Mouse (Mus musculus) liver, embryonic 12.5 days (tissue): ENCODE measurements around the gene Lactb. TPM values are rescaled to one million over a fixed set of nuclear protein-coding genes. Genes with fewer than 3 reads are reported as not detected.

ENCODE experiments used
- ATAC-seq: fragments of 200-750 bp; cut with Nextera tagmentation; 2 replicates; pipeline ENCODE4 v1.8.0; 2017; ENCODE audit warnings: moderate number of reproducible peaks, mild to moderate bottlenecking, moderate library complexity
- H3K27ac ChIP-seq: fragments of 300-500 bp; sonication (generic); 2 replicates; pipeline ENCODE4 v1.5.1; 2016; ENCODE audit warnings: mild to moderate bottlenecking
- H3K27me3 ChIP-seq: fragments of 300-500 bp; sonication (generic); replicated peaks from 2 replicates; pipeline ENCODE4 v1.6.1; 2016; ENCODE audit warnings: mild to moderate bottlenecking, moderate library complexity
- H3K36me3 ChIP-seq: fragments of 300-500 bp; sonication (generic); 2 replicates; pipeline ENCODE4 v1.6.1; 2016; ENCODE audit warnings: mild to moderate bottlenecking, moderate library complexity
- H3K4me1 ChIP-seq: fragments of 300-500 bp; sonication (generic); 2 replicates; pipeline ENCODE4 v1.6.1; 2016
- H3K4me2 ChIP-seq: fragments of 300-500 bp; sonication (generic); 2 replicates; pipeline ENCODE4 v1.6.1; 2016; ENCODE audit warnings: mild to moderate bottlenecking, moderate library complexity
- H3K4me3 ChIP-seq: fragments of 300-500 bp; sonication (generic); 2 replicates; pipeline ENCODE4 v1.5.1; 2016; ENCODE audit warnings: mild to moderate bottlenecking, moderate library complexity
- H3K9ac ChIP-seq: fragments of 300-500 bp; sonication (generic); 2 replicates; pipeline ENCODE4 v1.6.1; 2016; ENCODE audit warnings: mild to moderate bottlenecking, moderate library complexity
- H3K9me3 ChIP-seq: fragments of 300-500 bp; sonication (generic); replicated peaks from 2 replicates; pipeline ENCODE4 v1.6.1; 2016; ENCODE audit warnings: mild to moderate bottlenecking, moderate library complexity
- WGBS: fragments of 180-500 bp; shearing (Covaris S2); methylation state at CpG from one replicate; pipeline ENCODE4 v1.1.7; 2016; ENCODE audit not compliant: insufficient replicate concordance; 5-methylcytosine and 5-hydroxymethylcytosine counted together
- polyA plus RNA-seq: library from polyadenylated mRNA; unstranded; fragments of >200 nt; fragmentation: Nextera tagmentation; extraction: Ambion mirVana; gene quantifications from 2 replicates; pipeline ENCODE4 v1.2.1, GENCODE M21; 2016

Lactb gene
- polyA plus RNA-seq = 8.9 and 9.4 TPM in 2 replicates

- peak within 1 kb of the TSS; percentile 98 for H3K4me2 ChIP-seq
- under 1% methylated on average over 32 of the region's 32 CpGs for WGBS
- H3K27ac ChIP-seq = peak within 1 kb of the TSS; percentile 90
- peaks cover 4% of the 10 kb centered on the region for H3K36me3 ChIP-seq
- H3K4me1 ChIP-seq = peaks cover 14% of the 10 kb centered on the region
- H3K9me3 ChIP-seq = no peaks in the 10 kb centered on the region
- peak; percentile 97 for ATAC-seq
- H3K4me3 ChIP-seq = peak within 1 kb of the TSS; percentile 89
- peak within 1 kb of the TSS; percentile 86 for H3K9ac ChIP-seq
- no peaks in the 10 kb centered on the region for H3K27me3 ChIP-seq
These were observed at the start of gene Lactb for GRCm38 (mm10) chr9:66975239-66975645. Lactb (minus strand) TSS chr9:66975484.

- no peak for ATAC-seq
- Histone ChIP-seq H3K9ac (no peak overlapping the region), H3K4me1 (peaks cover 75% of the 10 kb centered on the region), H3K4me3 (no peak overlapping the region), H3K27me3 (no peaks in the 10 kb centered on the region), H3K9me3 (no peaks in the 10 kb centered on the region), H3K36me3 (peaks cover 76% of the 10 kb centered on the region), H3K27ac (0 out of 2 replicates have a peak overlapping the region, but pooled peaks have one; percentile 95), H3K4me2 (no peak overlapping the region)
- WGBS = 90% methylated on average over 9 of the region's 9 CpGs
These were observed 48.1 kb upstream of the Lactb start for GRCm38 (mm10) chr9:67023371-67023770.

- Histone ChIP-seq H3K4me3 (no peak overlapping the region), H3K4me1 (peaks cover 73% of the 10 kb centered on the region), H3K9ac (peak overlapping the region; percentile 43; the same call in 1 of the 2 replicates), H3K9me3 (no peaks in the 10 kb centered on the region), H3K27ac (peak overlapping the region; percentile 69), H3K36me3 (peaks cover 44% of the 10 kb centered on the region), H3K27me3 (no peaks in the 10 kb centered on the region), H3K4me2 (no peak overlapping the region)
- peak; percentile 72 for ATAC-seq
- WGBS = 17% methylated on average over 2 of the region's 2 CpGs
These were observed 44.8 kb upstream of the Lactb start for GRCm38 (mm10) chr9:67020063-67020462.

- Histone ChIP-seq H3K27me3 (no peaks in the 10 kb centered on the region), H3K4me3 (no peak overlapping the region), H3K27ac (peak overlapping the region; percentile 69), H3K36me3 (no peaks in the 10 kb centered on the region), H3K9me3 (no peaks in the 10 kb centered on the region), H3K4me2 (peak overlapping the region; percentile 37), H3K4me1 (peaks cover 57% of the 10 kb centered on the region), H3K9ac (peak overlapping the region; percentile 23)
- 7% methylated on average over 2 of the region's 2 CpGs for WGBS
- ATAC-seq = peak; percentile 83
These were observed 38.2 kb upstream of the Lactb start for GRCm38 (mm10) chr9:67013501-67013900.

- no peak overlapping the region for H3K4me3 ChIP-seq
- H3K4me2 ChIP-seq = no peak overlapping the region
- 0 out of 2 replicates have a peak overlapping the region, but pooled peaks have one; percentile 23 for H3K9ac ChIP-seq
- H3K27ac ChIP-seq = peak overlapping the region; percentile 69
- H3K36me3 ChIP-seq = no peaks in the 10 kb centered on the region
- peaks cover 57% of the 10 kb centered on the region for H3K4me1 ChIP-seq
- no peaks in the 10 kb centered on the region for H3K9me3 ChIP-seq
- no peaks in the 10 kb centered on the region; the same call in 1 of the 2 replicates for H3K27me3 ChIP-seq
- ATAC-seq = no peak
- 57% methylated on average over 3 of the region's 3 CpGs for WGBS
These were observed 37.2 kb upstream of the Lactb start for GRCm38 (mm10) chr9:67012470-67012869.

- Histone ChIP-seq H3K36me3 (no peaks in the 10 kb centered on the region), H3K27ac (peak overlapping the region; percentile 69; the same call in 1 of the 2 replicates), H3K4me2 (no peak overlapping the region), H3K4me3 (no peak overlapping the region), H3K4me1 (peaks cover 53% of the 10 kb centered on the region), H3K9ac (no peak overlapping the region), H3K9me3 (no peaks in the 10 kb centered on the region), H3K27me3 (no peaks in the 10 kb centered on the region; the same call in 1 of the 2 replicates)
- 57% methylated on average over 9 of the region's 9 CpGs for WGBS
- no peak for ATAC-seq
These were observed 36.2 kb upstream of the Lactb start for GRCm38 (mm10) chr9:67011483-67011882.

GRCm38 (mm10) chr9:67008781-67009180, 33.5 kb upstream of the Lactb start:
- Histone ChIP-seq H3K27me3 (no peaks in the 10 kb centered on the region; the same call in 1 of the 2 replicates), H3K4me2 (no peak overlapping the region), H3K4me1 (peaks cover 43% of the 10 kb centered on the region), H3K4me3 (no peak overlapping the region), H3K9me3 (no peaks in the 10 kb centered on the region), H3K9ac (no peak overlapping the region), H3K36me3 (no peaks in the 10 kb centered on the region), H3K27ac (no peak overlapping the region)
- no peak for ATAC-seq
- whole genome bisulfite sequencing = 50% methylated on average over 11 of the region's 11 CpGs

- no peak overlapping the region for H3K4me3 ChIP-seq
These were observed 31.1 kb upstream of the Lactb start for GRCm38 (mm10) chr9:67006376-67006775.

GRCm38 (mm10) chr9:67005161-67005742, 30.0 kb upstream of the Lactb start:
- Histone ChIP-seq H3K4me3 (no peak overlapping the region), H3K9ac (no peak overlapping the region), H3K27ac (no peak overlapping the region; the same call in 1 of the 2 replicates), H3K9me3 (no peaks in the 10 kb centered on the region), H3K36me3 (no peaks in the 10 kb centered on the region), H3K4me1 (peaks cover 23% of the 10 kb centered on the region), H3K4me2 (no peak overlapping the region), H3K27me3 (no peaks in the 10 kb centered on the region; the same call in 1 of the 2 replicates)
- WGBS = 66% methylated on average over 11 of the region's 11 CpGs
- no peak for ATAC-seq

More at GRCm38 (mm10) chr9:67006376-67006775, 31.1 kb upstream of the Lactb start:
- 70% methylated on average over 4 of the region's 4 CpGs for WGBS
- Histone ChIP-seq H3K4me2 (no peak overlapping the region), H3K9ac (no peak overlapping the region), H3K36me3 (no peaks in the 10 kb centered on the region), H3K27ac (no peak overlapping the region), H3K4me1 (peaks cover 24% of the 10 kb centered on the region), H3K27me3 (no peaks in the 10 kb centered on the region; the same call in 1 of the 2 replicates), H3K9me3 (no peaks in the 10 kb centered on the region)
- no peak for ATAC-seq

- Histone ChIP-seq H3K9ac (no peak overlapping the region), H3K4me1 (peaks cover 23% of the 10 kb centered on the region), H3K9me3 (no peaks in the 10 kb centered on the region), H3K36me3 (no peaks in the 10 kb centered on the region), H3K27me3 (no peaks in the 10 kb centered on the region; the same call in 1 of the 2 replicates), H3K4me2 (no peak overlapping the region), H3K4me3 (no peak overlapping the region), H3K27ac (no peak overlapping the region)
- WGBS = 67% methylated on average over 4 of the region's 4 CpGs
- ATAC-seq = no peak
These were observed 28.4 kb upstream of the Lactb start for GRCm38 (mm10) chr9:67003656-67004055.

- no peaks in the 10 kb centered on the region; the same call in 1 of the 2 replicates for H3K27me3 ChIP-seq
- H3K36me3 ChIP-seq = no peaks in the 10 kb centered on the region
- no peaks in the 10 kb centered on the region for H3K9me3 ChIP-seq
- no peak overlapping the region for H3K4me2 ChIP-seq
- peaks cover 23% of the 10 kb centered on the region for H3K4me1 ChIP-seq
- WGBS = 48% methylated on average over 4 of the region's 4 CpGs
- no peak for ATAC-seq
- H3K27ac ChIP-seq = no peak overlapping the region
- H3K9ac ChIP-seq = no peak overlapping the region
- no peak overlapping the region for H3K4me3 ChIP-seq
These were observed 27.9 kb upstream of the Lactb start for GRCm38 (mm10) chr9:67003156-67003555.

GRCm38 (mm10) chr9:67001506-67001905, 26.2 kb upstream of the Lactb start:
- H3K4me3 ChIP-seq = no peak overlapping the region
- no peak overlapping the region for H3K4me2 ChIP-seq
- H3K27me3 ChIP-seq = no peaks in the 10 kb centered on the region
- H3K27ac ChIP-seq = no peak overlapping the region
- whole genome bisulfite sequencing = 67% methylated on average over 4 of the region's 4 CpGs
- no peaks in the 10 kb centered on the region for H3K9me3 ChIP-seq
- peak; percentile 35; the same call in 1 of the 2 replicates for ATAC-seq
- peaks cover 23% of the 10 kb centered on the region for H3K4me1 ChIP-seq
- H3K36me3 ChIP-seq = no peaks in the 10 kb centered on the region
- H3K9ac ChIP-seq = no peak overlapping the region
